Mouse (Mus musculus): ENCODE measurements around the gene Fbh1. TPM values are rescaled to one million over a fixed set of nuclear protein-coding genes. Genes with fewer than 3 reads are reported as not detected.

Fbh1 gene
- 100 to 1,000 TPM; 108 to 121 TPM for total RNA-seq (2021)

GRCm38 (mm10) chr2:11777091-11778068 lies at the start of gene Fbh1, which contains the start of gene Ankrd16:
TSS of gene Fbh1 (minus strand) at chr2:11777582.
TSS of gene Ankrd16 (plus strand) at chr2:11777876.
- intact Hi-C loops (cut with DNase I) = no loop called here
- DNase-seq (ENCODE audit: low spot score in 2 of 2) = peak; percentile 100

GRCm38 (mm10) chr2:11801299-11801930 lies 24.0 kb upstream of the Fbh1 start:
- DNase-seq (ENCODE audit: low spot score in 2 of 2) = no peak
- intact Hi-C loops (cut with DNase I) = no loop called here

DNA sequence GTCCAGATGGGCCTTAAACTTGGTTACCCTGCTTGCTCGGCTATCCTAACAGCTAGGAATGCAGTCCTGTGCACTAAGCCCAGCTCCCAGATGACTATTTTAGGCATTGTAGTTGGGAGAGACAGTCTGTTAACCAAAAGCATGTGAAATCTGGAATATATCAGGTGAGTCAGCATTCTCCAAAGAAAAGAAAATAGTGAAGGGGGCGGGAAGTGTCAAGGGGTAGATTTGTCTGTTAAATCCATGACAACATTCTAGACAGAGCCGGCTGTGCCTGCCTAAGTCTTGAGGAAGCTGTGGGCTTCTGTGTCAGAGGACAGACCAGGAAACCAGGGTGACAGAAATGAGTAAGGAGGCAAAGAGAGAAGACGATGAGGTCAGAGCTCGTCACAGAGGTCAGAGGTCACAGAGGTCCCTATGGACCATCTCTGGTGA lies 20.6 kb upstream of the Fbh1 start:
- intact Hi-C loops (cut with DNase I) = loop anchor here (5.0 kb wide), 1 partner anchor 74 kb away; no protein-coding TSS in a partner anchor
- no peak for DNase-seq (ENCODE audit: low spot score in 2 of 2)

DNA sequence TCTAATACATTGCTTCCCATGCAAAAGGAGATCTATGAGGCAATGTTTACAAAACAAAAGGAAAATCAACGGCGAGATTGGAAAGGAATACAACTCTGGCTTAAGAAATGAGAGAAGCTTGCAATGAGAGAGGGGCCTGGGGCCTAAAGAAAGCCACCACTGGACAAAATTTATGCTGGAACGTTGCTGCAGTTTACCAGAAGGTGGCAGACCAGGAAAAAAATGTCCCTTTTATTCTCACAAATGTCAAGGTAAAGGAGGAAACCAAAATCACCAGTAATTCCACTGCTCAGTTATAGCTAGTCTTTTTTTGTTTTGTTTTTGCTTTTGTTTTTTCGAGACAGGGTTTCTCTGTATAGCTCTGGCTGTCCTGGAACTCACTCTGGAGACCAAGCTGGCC lies 17.3 kb upstream of the Fbh1 start:
- DNase-seq (ENCODE audit: low spot score in 2 of 2) = no peak
- intact Hi-C loops (cut with DNase I) = loop anchor here (5.0 kb wide), 1 partner anchor 78 kb away; no protein-coding TSS in a partner anchor

DNA sequence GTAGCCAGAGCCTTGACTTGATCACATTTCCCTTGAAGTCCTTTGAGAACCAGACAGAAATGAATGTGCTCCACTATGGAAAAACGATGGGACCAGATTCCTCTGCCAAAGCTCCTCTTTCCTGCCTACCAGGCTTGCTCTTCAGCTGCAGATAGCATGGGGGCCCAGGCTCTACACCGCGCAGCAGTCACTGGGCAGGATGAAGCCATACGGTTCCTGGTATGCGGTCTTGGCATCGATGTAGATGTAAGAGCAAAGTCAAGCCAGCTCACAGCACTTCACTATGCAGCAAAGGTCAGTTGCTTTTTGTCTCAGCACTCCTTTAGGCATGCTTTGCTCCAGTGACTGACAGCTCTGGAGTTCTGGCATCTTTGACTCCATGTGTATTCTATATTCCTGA lies 6.8 kb upstream of the Fbh1 start:
- no peak for DNase-seq (ENCODE audit: low spot score in 2 of 2)

DNA sequence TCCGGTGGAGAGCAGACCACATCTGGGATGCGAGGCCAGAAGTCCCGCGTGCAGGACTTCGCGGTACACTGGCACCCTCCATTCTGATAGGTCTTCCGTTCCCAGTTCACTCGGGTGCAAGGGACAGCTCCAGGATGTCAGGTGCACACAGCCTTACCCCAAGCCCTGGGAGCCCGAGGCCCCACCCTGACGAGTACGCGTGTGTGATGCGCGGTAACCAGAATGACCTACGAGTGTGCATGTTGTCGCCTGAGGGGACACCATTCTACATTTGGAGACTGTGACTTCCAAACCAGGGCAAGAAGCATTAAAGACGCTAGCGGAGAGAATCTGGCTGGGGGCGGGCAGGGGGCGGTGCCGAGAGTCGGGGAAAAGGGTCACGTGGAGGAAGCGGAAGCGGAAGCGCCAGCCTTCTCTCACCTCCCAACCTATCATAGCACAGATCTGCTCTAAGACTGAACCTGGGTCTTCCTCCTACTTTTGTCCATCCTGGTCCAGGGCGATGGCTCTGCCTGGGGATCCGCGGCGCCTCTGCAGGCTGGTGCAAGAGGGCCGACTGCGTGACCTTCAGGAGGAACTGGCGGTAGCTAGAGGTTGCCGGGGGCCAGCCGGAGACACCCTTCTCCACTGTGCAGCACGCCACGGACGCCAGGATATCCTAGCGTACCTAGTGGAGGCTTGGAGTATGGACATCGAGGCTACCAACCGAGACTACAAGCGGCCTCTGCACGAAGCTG lies 873 bp upstream of the Fbh1 start:
- intact Hi-C loops (cut with DNase I) = no loop called here
- DNase-seq (ENCODE audit: low spot score in 2 of 2) = peak; percentile 83 to 84

More for the DNA sequence above, 6.8 kb upstream of the Fbh1 start:
- intact Hi-C loops (cut with DNase I) = no loop called here

- no peak for DNase-seq (ENCODE audit: low spot score in 2 of 2)
- intact Hi-C loops (cut with DNase I) = no loop called here
These were observed 967 bp downstream of the Fbh1 start for GRCm38 (mm10) chr2:11776415-11776814.

GRCm38 (mm10) chr2:11775121-11775520 lies 2.3 kb downstream of the Fbh1 start:
- DNase-seq (ENCODE audit: low spot score in 2 of 2) = no peak
- intact Hi-C loops (cut with DNase I) = no loop called here

DNA sequence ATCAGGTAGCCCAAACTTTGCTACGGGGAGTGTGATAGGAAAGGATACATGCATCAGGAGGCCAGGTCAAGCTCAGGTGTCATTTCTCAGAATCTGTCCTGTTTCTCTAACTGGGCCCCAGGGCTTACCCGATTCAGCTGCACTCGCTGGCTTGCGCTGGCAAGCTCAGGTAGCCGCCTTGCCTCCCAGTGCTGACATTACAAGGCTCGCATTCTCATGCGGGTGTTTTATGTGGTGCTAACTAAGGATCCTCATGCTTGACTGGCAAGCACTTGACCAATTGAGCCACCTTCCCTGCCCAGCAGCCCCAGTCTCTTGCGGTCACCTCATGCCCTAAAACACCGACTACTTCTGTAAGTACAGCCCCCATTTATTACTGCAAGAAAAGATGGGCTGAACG lies 3.0 kb downstream of the Fbh1 start:
- intact Hi-C loops (cut with DNase I) = no loop called here

GRCm38 (mm10) chr2:11772401-11772800 lies 5.0 kb downstream of the Fbh1 start:
- intact Hi-C loops (cut with DNase I) = no loop called here
- no peak for DNase-seq (ENCODE audit: low spot score in 2 of 2)

More for the DNA sequence above, 3.0 kb downstream of the Fbh1 start:
- DNase-seq (ENCODE audit: low spot score in 2 of 2) = no peak

DNA sequence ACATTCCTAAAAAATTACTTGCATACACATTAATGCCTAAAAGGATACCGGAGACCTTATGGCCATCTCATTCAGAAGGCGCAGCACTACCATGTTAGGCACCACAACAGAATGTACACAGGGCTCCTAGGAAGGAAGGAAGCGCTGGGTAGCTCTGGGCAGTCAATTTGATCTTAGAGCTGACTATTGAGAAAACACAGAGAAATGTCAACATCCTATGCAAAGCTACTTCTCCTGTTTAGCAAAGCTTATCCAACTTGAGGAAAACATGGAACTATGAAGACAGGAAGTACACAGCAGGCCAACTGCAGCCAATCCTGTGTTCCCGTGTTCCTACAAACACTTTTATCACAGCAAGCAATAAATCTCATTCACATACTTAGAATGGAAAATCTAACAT lies 5.7 kb downstream of the Fbh1 start:
- intact Hi-C loops (cut with DNase I) = no loop called here

GRCm38 (mm10) chr2:11767161-11767545 lies 10.2 kb downstream of the Fbh1 start:
- peak in 1 of 2 experiments; percentile 14 for DNase-seq (ENCODE audit: low spot score in 2 of 2)
- intact Hi-C loops (cut with DNase I) = no loop called here

More for the DNA sequence above, 5.7 kb downstream of the Fbh1 start:
- no peak for DNase-seq (ENCODE audit: low spot score in 2 of 2)

GRCm38 (mm10) chr2:11766485-11767160 lies 10.8 kb downstream of the Fbh1 start:
- intact Hi-C loops (cut with DNase I) = no loop called here
- no peak for DNase-seq (ENCODE audit: low spot score in 2 of 2)

GRCm38 (mm10) chr2:11765694-11766093 lies 11.7 kb downstream of the Fbh1 start:
- peak in 1 of 2 experiments; percentile 20 for DNase-seq (ENCODE audit: low spot score in 2 of 2)
- intact Hi-C loops (cut with DNase I) = no loop called here

- DNase-seq (ENCODE audit: low spot score in 2 of 2) = no peak
- intact Hi-C loops (cut with DNase I) = no loop called here
These were observed 14.8 kb downstream of the Fbh1 start for GRCm38 (mm10) chr2:11762541-11762940.

- intact Hi-C loops (cut with DNase I) = no loop called here
- no peak for DNase-seq (ENCODE audit: low spot score in 2 of 2)
These were observed 37.8 kb downstream of the Fbh1 start for GRCm38 (mm10) chr2:11739516-11740051.

- DNase-seq (ENCODE audit: low spot score in 2 of 2) = no peak
- intact Hi-C loops (cut with DNase I) = no loop called here
These were observed 38.6 kb downstream of the Fbh1 start for GRCm38 (mm10) chr2:11738794-11739193.

- no peak for DNase-seq (ENCODE audit: low spot score in 2 of 2)
- intact Hi-C loops (cut with DNase I) = no loop called here
These were observed 41.5 kb downstream of the Fbh1 start for GRCm38 (mm10) chr2:11735853-11736252.

GRCm38 (mm10) chr2:11732978-11733377 lies 44.4 kb downstream of the Fbh1 start:
- no peak for DNase-seq (ENCODE audit: low spot score in 2 of 2)

More at GRCm38 (mm10) chr2:11732978-11733377, 44.4 kb downstream of the Fbh1 start:
- intact Hi-C loops (cut with DNase I) = no loop called here

Measured in left cerebral cortex, postnatal 36 days (tissue).